Mouse (Mus musculus): ENCODE results near the gene Ube4a. TPM values are rescaled to one million over a fixed set of nuclear protein-coding genes. Genes with fewer than 3 reads are reported as not detected.
"Not testable (repeated sequence)": the region's sequence is repeated elsewhere in the genome, so short reads cannot be mapped to it uniquely, and the experiment has no call there.

Ube4a gene
- total RNA-seq, 1 experiment from 2014 or later, result 48.0 TPM

- ATAC-seq (ENCODE audit: extremely low read depth, insufficient number of reproducible peaks, low FRiP score, poor library complexity, severe bottlenecking), result no peak
These were observed 17.1 kb upstream of the Ube4a start for GRCm38 (mm10) chr9:44982531-44982930.

- no peak for ATAC-seq (ENCODE audit: extremely low read depth, insufficient number of reproducible peaks, low FRiP score, poor library complexity, severe bottlenecking)
These were observed 16.7 kb upstream of the Ube4a start for GRCm38 (mm10) chr9:44982081-44982480.

GRCm38 (mm10) chr9:44981676-44982075 lies 16.3 kb upstream of the Ube4a start, which contains the start of gene Cd3d:
Gene Cd3d (plus strand): TSS chr9:44981786.
- no peak for ATAC-seq (ENCODE audit: extremely low read depth, insufficient number of reproducible peaks, low FRiP score, poor library complexity, severe bottlenecking)

- ATAC-seq (ENCODE audit: extremely low read depth, insufficient number of reproducible peaks, low FRiP score, poor library complexity, severe bottlenecking), result no peak
These were observed 15.7 kb upstream of the Ube4a start for GRCm38 (mm10) chr9:44981104-44981503.

- ATAC-seq (ENCODE audit: extremely low read depth, insufficient number of reproducible peaks, low FRiP score, poor library complexity, severe bottlenecking), result peak; percentile 47; the same call in 1 of the 2 replicates
These were observed 14.8 kb upstream of the Ube4a start, which contains the start of gene Cd3g for GRCm38 (mm10) chr9:44980242-44980641. Gene Cd3g (minus strand): TSS chr9:44980431.

- no peak for ATAC-seq (ENCODE audit: extremely low read depth, insufficient number of reproducible peaks, low FRiP score, poor library complexity, severe bottlenecking)
These were observed 14.4 kb upstream of the Ube4a start for GRCm38 (mm10) chr9:44979806-44980205.

- ATAC-seq (ENCODE audit: extremely low read depth, insufficient number of reproducible peaks, low FRiP score, poor library complexity, severe bottlenecking), result no peak
These were observed 12.4 kb upstream of the Ube4a start for GRCm38 (mm10) chr9:44977813-44978212.

- no peak for ATAC-seq (ENCODE audit: extremely low read depth, insufficient number of reproducible peaks, low FRiP score, poor library complexity, severe bottlenecking)
These were observed 4.0 kb upstream of the Ube4a start for GRCm38 (mm10) chr9:44969450-44969849.

GRCm38 (mm10) chr9:44967763-44968162 lies 2.4 kb upstream of the Ube4a start:
- not testable (repeated sequence) for ATAC-seq (ENCODE audit: extremely low read depth, insufficient number of reproducible peaks, low FRiP score, poor library complexity, severe bottlenecking)

- ATAC-seq (ENCODE audit: extremely low read depth, insufficient number of reproducible peaks, low FRiP score, poor library complexity, severe bottlenecking), result peak; percentile 80
These were observed 1.4 kb upstream of the Ube4a start for GRCm38 (mm10) chr9:44966815-44967242.

GRCm38 (mm10) chr9:44965833-44966466 lies 550 bp upstream of the Ube4a start:
- no peak for ATAC-seq (ENCODE audit: extremely low read depth, insufficient number of reproducible peaks, low FRiP score, poor library complexity, severe bottlenecking)

GRCm38 (mm10) chr9:44954432-44954831 lies 11.0 kb downstream of the Ube4a start:
- no peak for ATAC-seq (ENCODE audit: extremely low read depth, insufficient number of reproducible peaks, low FRiP score, poor library complexity, severe bottlenecking)

GRCm38 (mm10) chr9:44947836-44948235 lies 17.6 kb downstream of the Ube4a start:
- ATAC-seq (ENCODE audit: extremely low read depth, insufficient number of reproducible peaks, low FRiP score, poor library complexity, severe bottlenecking), result no peak

GRCm38 (mm10) chr9:44946185-44946695 lies 19.2 kb downstream of the Ube4a start:
- no peak for ATAC-seq (ENCODE audit: extremely low read depth, insufficient number of reproducible peaks, low FRiP score, poor library complexity, severe bottlenecking)

GRCm38 (mm10) chr9:44942421-44942820 lies 23.0 kb downstream of the Ube4a start:
- ATAC-seq (ENCODE audit: extremely low read depth, insufficient number of reproducible peaks, low FRiP score, poor library complexity, severe bottlenecking), result no peak

GRCm38 (mm10) chr9:44941756-44942155 lies 23.6 kb downstream of the Ube4a start:
- no peak for ATAC-seq (ENCODE audit: extremely low read depth, insufficient number of reproducible peaks, low FRiP score, poor library complexity, severe bottlenecking)

GRCm38 (mm10) chr9:44921543-44921942 lies 43.9 kb downstream of the Ube4a start:
- no peak for ATAC-seq (ENCODE audit: extremely low read depth, insufficient number of reproducible peaks, low FRiP score, poor library complexity, severe bottlenecking)

GRCm38 (mm10) chr9:44921123-44921468 lies 44.3 kb downstream of the Ube4a start:
- ATAC-seq (ENCODE audit: extremely low read depth, insufficient number of reproducible peaks, low FRiP score, poor library complexity, severe bottlenecking), result no peak

- peak; percentile 77 for ATAC-seq (ENCODE audit: extremely low read depth, insufficient number of reproducible peaks, low FRiP score, poor library complexity, severe bottlenecking)
These were observed 44.9 kb downstream of the Ube4a start, which contains the start of gene Atp5l for GRCm38 (mm10) chr9:44920374-44921122. Gene Atp5l (minus strand): TSS chr9:44920742.

GRCm38 (mm10) chr9:44919606-44920005 lies 45.8 kb downstream of the Ube4a start:
- no peak for ATAC-seq (ENCODE audit: extremely low read depth, insufficient number of reproducible peaks, low FRiP score, poor library complexity, severe bottlenecking)
